Mouse (Mus musculus) midbrain, embryonic 13.5 days (tissue): Measurements from ENCODE around the gene Lgr5. TPM values are rescaled to one million over a fixed set of nuclear protein-coding genes. Genes with fewer than 3 reads are reported as not detected.

ENCODE experiments used
- polyA plus RNA-seq: library from polyadenylated mRNA; unstranded; fragments of >200 nt; fragmentation: Nextera tagmentation; extraction: Ambion mirVana; gene quantifications from 2 replicates; pipeline ENCODE4 v1.2.1, GENCODE M21; 2015

Gene Lgr5
- polyA plus RNA-seq, 1 experiment from 2014 or later: 2.9 TPM

Other genes starting within 250 kb of the Lgr5 start
- 41.9 and 43.4 TPM in 2 replicates for gene Tmem19, start 225.3 kb downstream of the Lgr5 start, polyA plus RNA-seq
- gene Thap2, start 203.3 kb downstream of the Lgr5 start, polyA plus RNA-seq: 30.2 and 36.1 TPM in 2 replicates
- gene Zfc3h1, start 202.8 kb downstream of the Lgr5 start, polyA plus RNA-seq: 21.4 and 24.6 TPM in 2 replicates
- 0.61 and 0.69 TPM in 2 replicates for gene A930009A15Rik, start 17.8 kb downstream of the Lgr5 start, polyA plus RNA-seq
- gene Tspan8, start 229.1 kb upstream of the Lgr5 start, polyA plus RNA-seq: 0.24 and 0.30 TPM in 2 replicates